ENCODE assay signal across 20 mouse cellular contexts in genomic region chr6:131359543-131359942, GRCm38 (mm10).
"Had no signal": no experiment of that assay in that cellular context is flagged by ENCODE, and none has a peak within 500 bp of the region (broad histone marks: within the 10 kb centered on the region; RNA-seq: fewer than 3 reads in every experiment).

No protein-coding gene starts in this region.

- H3K27me3 ChIP-seq: kidney, embryonic 15.5 days; limb, embryonic 12.5 days; limb, embryonic 15.5 days; midbrain, embryonic 12.5 days; midbrain, embryonic 15.5 days; neural tube, embryonic 12.5 days; neural tube, embryonic 15.5 days; stomach, embryonic 15.5 days had no signal

- H3K9me3 ChIP-seq: kidney, embryonic 15.5 days; limb, embryonic 12.5 days; limb, embryonic 15.5 days; midbrain, embryonic 12.5 days; midbrain, embryonic 15.5 days; neural tube, embryonic 12.5 days; neural tube, embryonic 15.5 days; stomach, embryonic 15.5 days had no signal

- H3K4me1 ChIP-seq: kidney, embryonic 15.5 days; limb, embryonic 12.5 days; limb, embryonic 15.5 days; midbrain, embryonic 12.5 days; midbrain, embryonic 15.5 days; neural tube, embryonic 12.5 days; neural tube, embryonic 15.5 days; stomach, embryonic 15.5 days had no signal

- H3K4me2 ChIP-seq: kidney, embryonic 15.5 days; limb, embryonic 12.5 days; limb, embryonic 15.5 days; lung, embryonic 14.5 days; midbrain, embryonic 12.5 days; midbrain, embryonic 15.5 days; neural tube, embryonic 12.5 days; neural tube, embryonic 15.5 days; stomach, embryonic 15.5 days had no signal

- H3K4me3 ChIP-seq: kidney, embryonic 15.5 days; limb, embryonic 12.5 days; limb, embryonic 15.5 days; midbrain, embryonic 12.5 days; midbrain, embryonic 15.5 days; neural tube, embryonic 12.5 days; neural tube, embryonic 15.5 days; stomach, embryonic 15.5 days had no signal

- ATAC-seq: intestine, postnatal 0 days; lung, postnatal 0 days; midbrain, embryonic 15.5 days had no signal

- H3K9ac ChIP-seq: kidney, embryonic 15.5 days; limb, embryonic 12.5 days; limb, embryonic 15.5 days; lung, embryonic 14.5 days; midbrain, embryonic 12.5 days; midbrain, embryonic 15.5 days; neural tube, embryonic 12.5 days; neural tube, embryonic 15.5 days; stomach, embryonic 15.5 days had no signal

- H3K27ac ChIP-seq: kidney, embryonic 15.5 days; limb, embryonic 12.5 days; limb, embryonic 15.5 days; midbrain, embryonic 12.5 days; midbrain, embryonic 15.5 days; neural tube, embryonic 12.5 days; neural tube, embryonic 15.5 days; stomach, embryonic 15.5 days had no signal

- DNase-seq: kidney, adult 8-10 months; kidney, postnatal 10 days; kidney, postnatal 4 days; left cerebral cortex, postnatal 4 days; lung, embryonic 14.5 days; lung, postnatal 36 days; right cerebral cortex, adult 18-20 months; right cerebral cortex, postnatal 14 days; right cerebral cortex, postnatal 4 days; thymus, postnatal 36 days had no signal
